Mouse (Mus musculus) forebrain, embryonic 16.5 days (tissue): Measurements from ENCODE around the gene Nr2c2ap. TPM values are rescaled to one million over a fixed set of nuclear protein-coding genes. Genes with fewer than 3 reads are reported as not detected.
A peak's percentile ranks its signal among the peaks of the same experiment; 100 is the strongest.

Experiments
- ATAC-seq: fragments of 200-750 bp; cut with Nextera tagmentation; 2 replicates; pipeline ENCODE4 v1.8.0; 2017; ENCODE audit warnings: mild to moderate bottlenecking, moderate library complexity
- H3K27ac ChIP-seq: fragments of 300-500 bp; sonication (generic); 2 replicates; pipeline ENCODE4 v1.5.1; 2014; ENCODE audit warnings: low read length, control low read depth
- H3K27me3 ChIP-seq: fragments of 300-500 bp; sonication (generic); replicated peaks from 2 replicates; pipeline ENCODE4 v1.6.1; 2014; ENCODE audit warnings: low read length; ENCODE audit not compliant: control insufficient read depth, insufficient read depth
- H3K36me3 ChIP-seq: fragments of 300-500 bp; sonication (generic); 2 replicates; pipeline ENCODE4 v1.6.1; 2014; ENCODE audit not compliant: control insufficient read depth, insufficient read depth
- H3K4me1 ChIP-seq: fragments of 300-500 bp; sonication (generic); replicated peaks from 2 replicates; pipeline ENCODE4 v1.6.1; 2014; ENCODE audit warnings: low read length; ENCODE audit not compliant: control insufficient read depth, insufficient read depth
- H3K4me2 ChIP-seq: fragments of 300-500 bp; sonication (generic); 2 replicates; pipeline ENCODE4 v1.6.1; 2014; ENCODE audit warnings: mild to moderate bottlenecking, low read length, control low read depth
- H3K4me3 ChIP-seq: fragments of 300-500 bp; sonication (generic); replicated peaks from 2 replicates; pipeline ENCODE4 v1.5.1; 2014; ENCODE audit warnings: mild to moderate bottlenecking, low read length, control low read depth
- H3K9ac ChIP-seq: fragments of 300-500 bp; sonication (generic); replicated peaks from 2 replicates; pipeline ENCODE4 v1.6.1; 2014; ENCODE audit warnings: low read depth, low read length, control low read depth
- H3K9me3 ChIP-seq: fragments of 300-500 bp; sonication (generic); 2 replicates; pipeline ENCODE4 v1.6.1; 2016; ENCODE audit warnings: low read length; ENCODE audit not compliant: control insufficient read depth
- WGBS: fragments of 180-500 bp; shearing (Covaris S2); extraction: QIAGEN DNeasy Blood & Tissue Kit; methylation state at CpG from one replicate; pipeline ENCODE4 v1.1.7; 2014; 5-methylcytosine and 5-hydroxymethylcytosine counted together
- polyA plus RNA-seq: library from polyadenylated mRNA; unstranded; fragments of >200 nt; fragmentation: Nextera tagmentation; extraction: Ambion mirVana; gene quantifications from 2 replicates; pipeline ENCODE4 v1.2.1, GENCODE M21; 2015

Nr2c2ap gene
- polyA plus RNA-seq, 1 experiment from 2014 or later: 44.8 TPM

- Histone ChIP-seq H3K4me3 (no peak overlapping the region), H3K4me2 (no peak overlapping the region), H3K9me3 (no peaks in the 10 kb centered on the region; the same call in 1 of the 2 replicates), H3K27me3 (peaks cover 12% of the 10 kb centered on the region), H3K27ac (no peak overlapping the region), H3K36me3 (peaks cover 35% of the 10 kb centered on the region), H3K4me1 (peaks cover 6% of the 10 kb centered on the region), H3K9ac (no peak overlapping the region)
- ATAC-seq: no peak
- 61% methylated on average over 8 of the region's 8 CpGs for WGBS
Observed at GRCm38 (mm10) chr8:70092786-70093185, 38.3 kb upstream of the Nr2c2ap start.

GRCm38 (mm10) chr8:70099276-70099675 is 31.9 kb upstream of the Nr2c2ap start:
- peaks cover 76% of the 10 kb centered on the region for H3K36me3 ChIP-seq
- no peaks in the 10 kb centered on the region for H3K27me3 ChIP-seq
- H3K9me3 ChIP-seq: peaks cover 3% of the 10 kb centered on the region
- no peak overlapping the region for H3K4me3 ChIP-seq
- no peak for ATAC-seq
- peaks cover 2% of the 10 kb centered on the region; the same call in 1 of the 2 replicates for H3K4me1 ChIP-seq
- H3K4me2 ChIP-seq: no peak overlapping the region
- WGBS: 79% methylated on average over 8 of the region's 8 CpGs
- H3K9ac ChIP-seq: no peak overlapping the region
- H3K27ac ChIP-seq: no peak overlapping the region

GRCm38 (mm10) chr8:70100241-70100640 is 30.9 kb upstream of the Nr2c2ap start:
- no peaks in the 10 kb centered on the region for H3K27me3 ChIP-seq
- no peak overlapping the region for H3K9ac ChIP-seq
- no peak overlapping the region for H3K4me2 ChIP-seq
- ATAC-seq: no peak
- peaks cover 3% of the 10 kb centered on the region for H3K9me3 ChIP-seq
- H3K27ac ChIP-seq: no peak overlapping the region
- 88% methylated on average over 8 of the region's 8 CpGs for whole genome bisulfite sequencing
- peaks cover 12% of the 10 kb centered on the region for H3K4me1 ChIP-seq
- peaks cover 72% of the 10 kb centered on the region for H3K36me3 ChIP-seq
- no peak overlapping the region for H3K4me3 ChIP-seq

GRCm38 (mm10) chr8:70104506-70104905 is 26.6 kb upstream of the Nr2c2ap start:
- no peaks in the 10 kb centered on the region for H3K9me3 ChIP-seq
- no peak overlapping the region for H3K4me3 ChIP-seq
- no peak overlapping the region for H3K9ac ChIP-seq
- H3K36me3 ChIP-seq: peaks cover 66% of the 10 kb centered on the region
- 21% methylated on average over 6 of the region's 6 CpGs for WGBS
- peaks cover 22% of the 10 kb centered on the region for H3K4me1 ChIP-seq
- ATAC-seq: peak; percentile 29
- H3K27me3 ChIP-seq: no peaks in the 10 kb centered on the region
- no peak overlapping the region for H3K27ac ChIP-seq
- no peak overlapping the region for H3K4me2 ChIP-seq

GRCm38 (mm10) chr8:70104922-70105321 is 26.2 kb upstream of the Nr2c2ap start:
- WGBS: 74% methylated on average over 7 of the region's 7 CpGs
- Histone ChIP-seq H3K27ac (no peak overlapping the region), H3K36me3 (peaks cover 66% of the 10 kb centered on the region)

GRCm38 (mm10) chr8:70110451-70110850 is 20.7 kb upstream of the Nr2c2ap start:
- Histone ChIP-seq H3K27me3 (no peaks in the 10 kb centered on the region), H3K4me1 (peaks cover 36% of the 10 kb centered on the region), H3K9me3 (no peaks in the 10 kb centered on the region), H3K36me3 (peaks cover 66% of the 10 kb centered on the region), H3K4me2 (no peak overlapping the region), H3K4me3 (no peak overlapping the region), H3K27ac (no peak overlapping the region), H3K9ac (no peak overlapping the region)
- no peak for ATAC-seq
- 96% methylated on average over 2 of the region's 2 CpGs for whole genome bisulfite sequencing

More at GRCm38 (mm10) chr8:70104922-70105321, 26.2 kb upstream of the Nr2c2ap start:
- Histone ChIP-seq H3K9me3 (no peaks in the 10 kb centered on the region), H3K4me3 (no peak overlapping the region), H3K9ac (no peak overlapping the region), H3K27me3 (no peaks in the 10 kb centered on the region), H3K4me2 (no peak overlapping the region), H3K4me1 (peaks cover 24% of the 10 kb centered on the region)
- no peak for ATAC-seq

- no peaks in the 10 kb centered on the region for H3K9me3 ChIP-seq
- H3K36me3 ChIP-seq: peaks cover 69% of the 10 kb centered on the region
- H3K27me3 ChIP-seq: no peaks in the 10 kb centered on the region
- no peak overlapping the region for H3K4me3 ChIP-seq
- ATAC-seq: 0 out of 2 replicates have a peak, but pooled peaks have one; percentile 9
- peaks cover 32% of the 10 kb centered on the region for H3K4me1 ChIP-seq
- 65% methylated on average over 23 of the region's 23 CpGs for WGBS
- H3K27ac ChIP-seq: no peak overlapping the region
- H3K9ac ChIP-seq: no peak overlapping the region
- no peak overlapping the region for H3K4me2 ChIP-seq
Observed at GRCm38 (mm10) chr8:70111192-70111795, 19.8 kb upstream of the Nr2c2ap start.

GRCm38 (mm10) chr8:70112401-70113016 is 18.6 kb upstream of the Nr2c2ap start:
- Histone ChIP-seq H3K36me3 (peaks cover 62% of the 10 kb centered on the region), H3K9ac (peak overlapping the region; percentile 19; the same call in 1 of the 2 replicates), H3K4me2 (no peak overlapping the region), H3K9me3 (no peaks in the 10 kb centered on the region), H3K27ac (no peak overlapping the region), H3K4me3 (no peak overlapping the region), H3K27me3 (no peaks in the 10 kb centered on the region), H3K4me1 (peaks cover 40% of the 10 kb centered on the region)
- peak; percentile 20; the same call in 1 of the 2 replicates for ATAC-seq
- 13% methylated on average over 43 of the region's 43 CpGs for WGBS

GRCm38 (mm10) chr8:70114488-70114887 is 16.6 kb upstream of the Nr2c2ap start:
- no peak overlapping the region for H3K4me3 ChIP-seq
- H3K27ac ChIP-seq: no peak overlapping the region
- peaks cover 46% of the 10 kb centered on the region; the same call in 1 of the 2 replicates for H3K36me3 ChIP-seq
- 23% methylated on average over 6 of the region's 6 CpGs for WGBS
- H3K4me2 ChIP-seq: no peak overlapping the region
- no peak overlapping the region for H3K9ac ChIP-seq
- no peaks in the 10 kb centered on the region for H3K9me3 ChIP-seq
- H3K4me1 ChIP-seq: peaks cover 49% of the 10 kb centered on the region
- no peak for ATAC-seq
- H3K27me3 ChIP-seq: no peaks in the 10 kb centered on the region
